Mouse (Mus musculus) thymus, postnatal 14 days (tissue): Measurements from ENCODE around the gene Lrrc4b.

Experiments used
- DNase-seq: peaks from one replicate; pipeline ENCODE4 v3.0.0; 2021

The Lrrc4b gene

GRCm38 (mm10) chr7:44428968-44429521, at the start of gene Lrrc4b:
Lrrc4b (plus strand) TSS chr7:44429018.
- no peak for DNase-seq

GRCm38 (mm10) chr7:44382541-44382940, 46.3 kb upstream of the Lrrc4b start:
- DNase-seq: peak; percentile 60

GRCm38 (mm10) chr7:44383980-44384715, 44.7 kb upstream of the Lrrc4b start, which contains the start of gene Syt3:
Syt3 (plus strand) TSS chr7:44384102.
- DNase-seq: peak; percentile 67

DNA sequence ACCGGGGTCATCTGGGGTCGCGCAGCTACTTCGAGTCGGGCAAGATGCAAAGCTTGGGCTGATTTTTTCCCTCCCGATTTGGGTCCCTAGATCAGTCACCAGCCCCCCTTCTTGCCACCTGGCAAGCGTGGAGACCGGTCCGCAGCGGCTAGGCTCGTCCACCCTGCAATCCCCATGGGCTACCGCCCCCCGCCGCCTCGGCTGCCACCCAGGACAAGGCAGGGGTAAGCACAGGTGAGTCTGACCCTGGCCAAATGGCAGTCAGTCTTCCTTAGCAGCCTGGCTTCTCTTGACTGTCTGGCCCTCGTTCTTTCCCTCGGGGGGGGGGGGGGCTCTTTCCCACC, 44.1 kb upstream of the Lrrc4b start:
- DNase-seq: no peak

DNA sequence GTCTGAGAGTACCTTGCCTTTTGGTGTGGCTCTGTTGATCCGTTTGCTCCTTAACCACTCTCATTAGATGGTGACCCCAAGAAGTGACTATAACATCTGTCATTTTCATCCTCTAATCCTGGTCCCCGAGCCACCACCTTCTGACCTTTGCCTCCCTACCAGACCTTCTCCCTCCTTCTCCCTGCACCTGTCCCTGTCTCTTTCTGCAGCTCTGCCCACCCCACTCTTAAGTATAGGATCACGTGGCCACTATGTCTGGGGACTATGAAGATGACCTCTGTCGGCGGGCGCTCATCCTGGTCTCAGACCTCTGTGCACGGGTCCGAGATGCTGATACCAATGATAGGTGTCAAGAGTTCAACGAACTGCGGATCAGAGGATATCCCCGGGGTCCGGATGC, 43.1 kb upstream of the Lrrc4b start, which contains the start of gene 1700008O03Rik:
TSS of gene 1700008O03Rik (minus strand) at position 101 of the 400 bp plus-strand sequence.
- DNase-seq: no peak

GRCm38 (mm10) chr7:44391831-44392230, 37.0 kb upstream of the Lrrc4b start:
- no peak for DNase-seq

DNA sequence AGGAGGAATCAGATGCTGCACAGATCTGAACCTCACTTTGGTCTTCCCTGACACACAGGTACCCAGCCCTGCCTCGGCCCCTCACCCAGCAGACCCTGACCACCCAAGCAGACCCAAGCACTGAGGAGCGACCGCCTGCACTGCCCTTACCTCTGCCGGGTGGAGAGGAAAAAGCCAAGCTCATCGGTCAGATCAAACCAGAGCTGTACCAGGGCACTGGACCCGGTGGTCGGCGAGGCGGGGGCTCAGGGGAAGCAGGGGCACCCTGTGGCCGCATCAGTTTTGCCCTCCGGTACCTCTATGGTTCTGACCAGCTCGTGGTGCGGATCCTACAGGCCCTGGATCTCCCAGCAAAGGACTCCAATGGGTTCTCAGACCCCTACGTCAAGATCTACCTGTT, 36.5 kb upstream of the Lrrc4b start:
- no peak for DNase-seq

DNA sequence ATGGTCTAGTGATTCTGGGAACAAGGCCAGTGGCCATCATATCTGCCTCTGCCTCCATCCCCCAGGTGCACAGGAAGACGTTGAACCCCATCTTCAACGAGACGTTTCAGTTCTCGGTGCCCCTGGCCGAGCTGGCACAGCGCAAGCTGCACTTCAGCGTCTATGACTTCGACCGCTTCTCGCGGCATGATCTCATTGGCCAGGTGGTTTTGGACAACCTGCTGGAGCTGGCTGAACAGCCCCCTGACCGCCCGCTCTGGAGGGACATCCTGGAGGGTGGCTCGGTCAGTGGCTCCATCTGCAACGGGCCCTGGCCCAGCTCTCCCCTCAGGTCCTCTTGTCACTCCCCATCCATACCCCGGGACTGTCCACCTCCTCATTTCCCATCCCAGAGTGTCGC, 35.5 kb upstream of the Lrrc4b start:
- no peak for DNase-seq

- DNase-seq: peak; percentile 70
Measured at GRCm38 (mm10) chr7:44398570-44398969, 30.2 kb upstream of the Lrrc4b start.

GRCm38 (mm10) chr7:44401673-44402072, 27.1 kb upstream of the Lrrc4b start:
- no peak for DNase-seq

DNA sequence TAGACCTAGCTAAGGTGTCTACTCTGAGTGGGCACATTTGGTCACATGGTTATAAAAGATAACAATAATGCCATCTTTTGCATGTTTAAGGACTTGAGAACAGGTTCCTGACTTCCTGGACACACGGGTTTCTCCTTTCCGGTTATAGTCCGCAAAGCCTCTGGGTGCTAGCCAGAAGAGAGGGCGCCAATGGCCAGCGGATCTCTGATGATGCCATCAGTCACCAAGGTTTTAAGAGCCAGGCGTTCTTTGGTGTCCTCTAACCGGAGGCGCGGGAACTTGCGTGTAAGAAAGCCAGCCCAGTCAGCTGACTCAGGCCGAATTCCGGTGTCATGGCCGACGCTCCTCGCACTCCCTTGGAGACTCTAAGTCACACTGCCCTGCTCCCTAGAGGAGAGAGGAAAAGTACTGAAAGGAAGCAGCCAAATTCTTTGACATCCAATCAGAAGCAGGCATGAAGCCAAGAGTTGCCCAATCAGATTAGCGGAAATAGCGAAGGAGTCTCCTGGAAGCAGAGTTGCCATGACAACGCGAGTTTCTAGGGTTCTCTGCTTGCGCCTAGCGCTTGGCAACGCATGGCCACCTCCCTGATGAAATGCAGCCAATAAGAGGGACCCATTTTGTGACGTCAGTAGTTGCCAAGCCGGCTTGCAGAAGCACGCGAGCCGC, 23.3 kb upstream of the Lrrc4b start:
- DNase-seq: peak; percentile 89

DNA sequence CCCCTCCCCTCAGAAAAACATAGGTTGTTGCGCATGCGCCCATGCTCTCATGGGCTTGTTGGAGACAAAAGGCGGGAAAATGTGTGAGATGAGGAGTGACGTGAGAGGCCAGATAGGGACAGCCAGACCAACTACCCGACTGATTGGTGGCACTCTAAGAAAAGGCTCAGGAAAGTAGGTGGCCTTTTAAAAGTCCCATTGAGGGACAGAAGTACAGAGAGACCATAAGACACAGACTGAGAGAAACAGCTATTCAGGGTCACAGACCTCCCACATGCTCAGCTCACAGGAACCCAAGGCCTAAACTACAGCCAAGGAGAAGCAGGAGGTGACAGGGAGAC, 22.8 kb upstream of the Lrrc4b start:
- DNase-seq: no peak

DNA sequence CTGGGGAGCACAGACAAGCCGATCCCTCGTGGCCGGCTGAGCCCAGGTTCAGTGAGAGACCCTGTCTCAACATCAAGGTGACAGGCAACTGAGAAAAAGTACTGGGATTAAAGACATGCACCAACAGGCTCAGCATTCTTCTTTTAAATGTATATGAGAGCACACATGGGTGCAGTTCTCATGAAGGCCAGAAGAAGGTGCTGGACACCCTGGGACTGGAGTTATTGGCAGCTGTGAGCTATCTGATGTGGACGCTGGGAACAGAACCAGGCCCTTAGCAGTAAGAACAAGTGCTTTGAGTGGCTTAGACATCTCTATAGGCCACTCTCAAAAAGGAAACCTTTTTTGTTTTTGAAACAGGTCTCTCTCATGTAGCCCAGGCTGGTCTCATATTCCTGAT, 17.7 kb upstream of the Lrrc4b start:
- DNase-seq: no peak

DNA sequence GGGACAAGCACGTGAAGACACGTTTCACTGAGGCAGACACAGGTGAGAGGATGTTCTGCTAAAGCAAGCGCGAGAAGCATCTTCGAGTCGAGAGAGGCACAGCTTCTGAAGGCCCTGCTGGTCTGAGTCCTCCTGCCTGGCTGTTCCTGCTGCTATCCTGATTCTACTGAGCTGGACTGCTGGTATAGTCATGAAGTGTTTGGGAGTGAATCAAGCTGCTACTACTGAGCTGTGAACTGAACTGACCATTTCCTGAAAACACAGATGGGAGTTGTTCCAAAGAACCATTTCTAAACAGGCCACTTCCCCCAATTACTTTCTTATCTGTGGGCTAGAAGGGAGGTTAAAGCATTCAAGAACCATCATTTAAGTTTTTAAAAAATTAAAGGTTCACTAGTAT, 15.5 kb upstream of the Lrrc4b start:
- DNase-seq: no peak

GRCm38 (mm10) chr7:44427666-44428065, 1.2 kb upstream of the Lrrc4b start:
- DNase-seq: no peak

GRCm38 (mm10) chr7:44428171-44428950, 457 bp upstream of the Lrrc4b start:
- no peak for DNase-seq

DNA sequence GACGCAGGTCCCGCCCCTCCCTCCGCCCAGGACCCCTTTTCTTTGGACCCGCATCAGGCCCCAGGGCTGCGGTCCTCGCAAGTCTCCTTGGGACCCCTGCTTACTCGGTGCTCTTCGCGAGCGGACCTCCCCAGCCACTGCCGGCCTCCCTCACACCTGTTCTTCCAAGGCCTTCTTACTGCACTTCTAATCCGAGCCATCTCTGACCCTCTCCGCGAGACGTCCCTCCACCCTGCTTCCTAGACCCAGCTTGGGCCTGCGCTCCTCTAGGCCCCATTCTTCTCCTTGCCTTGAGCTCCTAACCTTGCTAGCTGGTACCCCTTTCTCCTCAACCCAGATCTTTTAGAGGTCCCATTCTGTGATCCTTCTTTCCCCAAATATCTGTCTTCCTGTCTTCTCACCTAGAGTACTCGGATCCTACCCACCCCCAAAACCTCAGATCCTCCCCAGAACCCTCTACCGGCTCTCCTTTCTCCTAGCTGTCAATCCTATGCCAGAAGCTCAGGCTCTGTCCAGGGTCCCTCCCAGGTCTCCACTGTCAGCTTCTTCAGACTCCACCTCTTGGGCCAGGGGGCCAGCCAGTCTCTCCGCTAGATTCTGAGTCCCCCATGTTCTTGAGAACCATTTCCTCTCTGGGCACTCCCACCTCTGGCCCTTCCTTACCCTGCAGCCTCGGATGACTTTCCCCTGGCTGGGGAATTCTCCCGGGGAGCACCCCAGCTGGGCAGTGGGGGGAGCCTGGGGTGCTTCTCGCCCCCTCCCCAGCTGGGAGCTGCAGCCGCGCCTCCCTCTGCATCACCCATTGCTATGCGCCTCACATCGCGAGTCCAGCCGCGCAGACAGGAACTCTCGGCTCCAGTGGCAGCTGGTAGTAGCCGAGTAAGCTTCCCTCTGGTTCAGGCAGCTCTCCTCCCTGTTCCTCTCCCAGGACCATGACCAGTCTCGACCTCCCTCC, 993 bp downstream of the Lrrc4b start:
- no peak for DNase-seq

GRCm38 (mm10) chr7:44432550-44432949, 3.7 kb downstream of the Lrrc4b start:
- no peak for DNase-seq

DNA sequence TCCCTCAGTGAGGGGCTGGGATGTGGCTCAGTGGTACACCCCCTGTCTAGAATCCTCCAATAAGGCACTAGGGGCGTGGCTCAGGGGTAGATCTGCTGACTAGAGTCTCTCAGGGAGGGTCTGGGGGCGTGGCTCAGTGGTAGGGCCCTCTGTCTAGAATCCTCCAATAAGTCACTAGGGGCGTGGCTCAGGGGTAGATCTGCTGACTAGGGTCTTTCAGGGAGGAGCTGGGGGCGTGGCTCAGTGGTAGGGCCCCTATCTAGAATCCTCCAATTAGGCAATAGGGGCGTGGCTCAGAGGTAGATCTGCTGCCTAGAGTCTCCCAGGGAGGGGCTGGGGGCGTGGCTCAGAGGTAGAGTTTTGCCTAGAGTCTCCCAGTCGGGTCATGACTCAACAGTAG, 4.6 kb downstream of the Lrrc4b start:
- peak; percentile 29 for DNase-seq

DNA sequence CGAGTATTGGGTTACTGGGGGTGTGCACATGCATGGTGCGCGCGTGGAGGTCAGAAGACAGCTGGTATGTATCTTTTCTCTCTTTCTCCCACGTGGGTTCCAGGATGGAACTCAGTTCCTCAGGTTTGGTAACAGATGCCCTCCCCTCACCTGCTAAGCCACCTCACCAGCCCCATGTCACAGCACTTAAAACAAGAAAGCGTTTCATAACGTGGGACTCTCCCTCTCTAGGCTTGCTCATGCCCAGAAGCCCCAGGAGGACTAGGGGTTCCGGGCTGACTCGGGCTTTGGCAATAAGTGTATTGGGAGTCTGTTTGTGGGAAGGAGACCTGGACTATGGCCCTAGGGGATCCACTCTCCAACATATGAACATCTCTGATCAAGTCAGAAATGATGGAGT, 5.3 kb downstream of the Lrrc4b start:
- no peak for DNase-seq

DNA sequence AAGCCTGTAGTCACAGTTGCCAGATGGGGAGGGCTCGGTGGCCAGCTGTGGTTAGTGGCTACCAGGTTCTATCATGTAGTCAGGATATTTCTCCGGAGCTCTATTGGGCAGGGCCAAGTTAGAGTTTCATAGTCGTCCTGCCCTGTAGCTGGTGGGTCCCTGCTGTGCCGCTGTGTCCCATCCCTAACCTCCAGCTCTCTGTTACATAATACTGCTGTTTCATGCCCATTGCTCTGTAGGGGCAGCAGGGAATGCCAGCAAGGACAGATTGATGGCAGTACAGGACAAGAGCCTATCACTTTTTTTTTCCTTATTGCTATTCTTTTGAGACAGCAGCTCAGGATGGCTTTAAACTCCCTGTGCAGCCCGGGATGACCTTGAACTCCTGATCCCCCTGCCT, 7.0 kb downstream of the Lrrc4b start:
- DNase-seq: no peak

GRCm38 (mm10) chr7:44436267-44436666, 7.4 kb downstream of the Lrrc4b start:
- DNase-seq: no peak
